Mouse (Mus musculus): ENCODE measurements around the gene Ntrk3.

- no peak for TF ChIP-seq POLR2A (IDR thresholded peaks at IDR 0.05; ENCODE audit: low read depth, low read length)
- TF ChIP-seq CTCF (conservative IDR thresholded peaks at IDR 0.05; ENCODE audit: insufficient read depth, insufficient read length, low read depth, low read length), result no peak
Observed at GRCm38 (mm10) chr7:78598147-78598546, 139.7 kb downstream of the Ntrk3 start.
